Mouse (Mus musculus) left cerebral cortex, postnatal 4 days (tissue): ENCODE results near the gene Cnn2. TPM values are rescaled to one million over a fixed set of nuclear protein-coding genes. Genes with fewer than 3 reads are reported as not detected.

ENCODE experiments used
- DNase-seq: peaks from one replicate; pipeline ENCODE4 v3.0.0-alpha.2; 2022
- intact Hi-C: fragments of 180-260 bp; cut with DNase I; formaldehyde crosslinking; loops from one replicate; pipeline ENCODE4 v1.15.1; 2025
- total RNA-seq, 2 experiments: library from RNA; stranded (reverse); gene quantifications; 2 replicates each; pipeline ENCODE4 v1.2.3; 2021

Gene Cnn2
- total RNA-seq, 2 experiments from 2014 or later = 12.4 to 17.2 TPM

DNA sequence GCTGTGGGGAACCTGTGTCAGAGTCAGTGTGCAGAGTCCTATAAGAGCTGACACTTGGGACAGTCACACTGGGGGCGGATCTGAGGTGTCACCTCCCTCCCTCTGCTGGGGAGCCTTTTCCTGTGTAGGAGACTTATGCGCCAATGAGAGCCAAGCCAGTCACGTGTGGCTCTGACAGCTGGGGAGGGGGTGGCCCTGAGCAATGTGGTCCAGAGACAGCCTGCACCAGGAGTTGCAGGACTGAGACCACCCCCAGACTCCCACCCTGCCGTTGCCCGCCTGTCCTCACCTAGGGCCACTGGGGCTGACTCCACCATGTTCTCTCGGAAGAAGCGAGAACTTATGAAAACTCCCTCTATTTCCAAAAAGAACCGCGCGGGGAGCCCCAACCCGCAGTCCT lies 28.1 kb downstream of the Cnn2 start, which contains the start of gene Arhgap45:
Gene Arhgap45, plus strand, starts transcription at position 143 of the 400 bp plus-strand sequence.
- DNase-seq = no peak
- intact Hi-C loops = no loop called here

DNA sequence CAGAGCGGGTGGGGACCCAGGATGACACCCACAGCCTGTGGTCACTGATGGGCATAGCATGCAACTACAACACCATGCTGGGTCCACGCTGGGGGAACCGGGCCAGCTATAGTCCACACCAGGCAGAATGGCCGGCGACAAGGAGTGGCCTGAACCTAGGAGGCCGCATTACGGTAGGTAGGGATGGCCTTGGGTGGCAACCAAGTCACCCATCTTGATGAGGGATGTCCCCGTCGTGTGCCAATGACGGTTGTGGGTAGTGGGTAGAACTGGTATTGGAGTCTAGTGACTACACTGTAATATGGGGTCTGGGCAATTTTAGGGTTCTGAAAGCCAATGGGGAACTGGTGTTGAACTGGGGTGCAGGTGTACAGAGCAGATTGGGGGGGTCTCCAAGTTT lies 28.5 kb downstream of the Cnn2 start:
- intact Hi-C loops = no loop called here
- no peak for DNase-seq

DNA sequence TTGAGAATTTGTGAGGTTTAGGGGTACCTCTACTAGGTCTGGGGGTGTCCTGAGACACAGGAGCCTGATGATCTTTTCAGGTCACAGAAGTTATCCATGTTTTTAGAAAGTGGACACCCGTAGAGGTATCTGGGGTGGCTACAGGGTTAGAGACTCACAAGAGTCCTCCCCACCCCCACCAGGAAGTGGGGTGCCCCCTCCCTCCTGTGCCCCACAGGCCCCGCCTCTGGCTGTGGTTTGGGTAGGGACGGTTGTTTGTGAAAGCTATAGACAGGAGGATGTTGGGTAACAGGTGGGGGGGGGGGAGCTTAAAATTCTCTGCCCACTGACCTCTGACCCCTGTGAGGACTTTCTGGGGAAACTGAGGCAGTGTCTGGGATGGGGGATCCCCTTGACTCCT lies 29.0 kb downstream of the Cnn2 start:
- DNase-seq = no peak
- intact Hi-C loops = no loop called here

DNA sequence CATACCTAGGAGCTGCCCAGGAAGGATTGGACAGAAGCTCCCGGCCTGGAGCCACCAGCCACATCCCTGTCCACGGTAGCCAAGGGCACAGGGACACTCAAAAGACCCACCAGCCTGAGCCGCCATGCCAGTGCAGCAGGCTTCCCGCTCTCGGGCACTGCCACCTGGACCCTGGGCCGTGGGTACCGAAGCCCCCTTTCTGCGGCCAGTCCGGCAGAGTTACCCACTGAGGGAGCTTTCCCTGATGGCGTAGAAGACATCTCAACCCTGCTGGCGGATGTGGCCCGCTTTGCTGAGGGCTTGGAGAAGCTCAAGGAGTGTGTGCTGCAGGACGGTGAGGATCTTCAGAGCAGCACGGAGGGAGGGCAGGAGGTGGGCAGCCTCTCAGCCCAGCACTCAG lies 29.4 kb downstream of the Cnn2 start:
- no peak for DNase-seq
- intact Hi-C loops = no loop called here

DNA sequence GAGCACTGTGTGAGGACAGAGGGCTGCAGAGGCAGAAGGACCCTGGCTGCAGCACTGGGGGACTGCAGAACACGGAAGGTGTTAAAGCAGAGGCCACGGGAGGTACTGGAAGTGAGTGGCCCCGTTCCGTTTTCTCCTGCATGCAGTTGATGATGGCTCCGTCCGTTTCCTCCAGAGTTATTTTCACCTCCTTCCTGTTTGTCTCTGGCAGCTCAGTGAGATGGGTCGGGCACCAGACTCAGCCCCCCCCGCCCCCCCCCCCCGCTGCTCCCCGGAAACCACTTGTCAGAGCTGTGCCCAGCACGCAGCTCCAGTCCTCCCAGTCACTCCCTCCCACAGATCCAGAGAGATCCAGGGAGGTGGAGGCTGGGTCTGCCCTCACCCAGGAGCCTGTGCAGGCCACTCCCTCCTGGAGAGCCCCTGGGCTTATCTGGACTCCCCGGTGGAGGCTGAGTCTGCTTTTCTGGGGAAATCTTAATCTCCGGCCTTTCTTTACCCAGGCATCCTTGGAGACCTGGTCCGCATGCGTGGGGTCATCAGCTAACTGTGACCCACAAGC lies 30.4 kb downstream of the Cnn2 start:
- no peak for DNase-seq

DNA sequence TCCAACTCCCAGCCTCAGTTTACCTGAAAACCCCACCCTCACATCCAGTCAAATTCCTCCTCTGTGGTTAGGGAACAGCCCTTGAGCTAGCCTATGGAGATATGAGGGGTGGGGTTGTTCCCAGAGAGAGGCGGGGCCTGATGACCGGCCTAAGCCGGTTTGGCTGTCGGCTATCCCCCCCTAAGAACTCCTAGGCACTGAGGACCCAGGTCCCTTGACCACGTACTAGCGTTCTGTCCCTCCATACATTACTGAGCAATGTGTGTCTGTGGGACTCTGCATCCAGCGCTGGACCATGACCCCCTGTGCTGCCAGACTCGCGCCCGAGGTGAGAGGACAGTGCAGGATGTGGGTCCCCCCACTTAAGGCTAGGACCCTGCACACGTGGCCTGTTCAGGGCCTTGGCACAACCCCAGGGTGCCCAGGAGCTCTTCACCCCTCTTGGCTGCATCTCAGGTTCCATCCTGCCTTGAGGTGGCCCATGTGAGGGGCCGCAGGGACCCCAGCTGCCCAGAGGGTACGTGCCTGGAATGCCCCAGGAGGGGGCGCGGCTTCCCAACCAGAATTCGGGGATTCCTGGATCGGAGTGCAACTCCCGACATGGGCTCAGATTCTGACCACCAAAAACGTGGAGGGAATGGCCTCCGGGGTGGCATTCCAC lies 31.2 kb downstream of the Cnn2 start:
- no peak for DNase-seq
- intact Hi-C loops = no loop called here

More for the DNA sequence above, 30.4 kb downstream of the Cnn2 start:
- intact Hi-C loops = no loop called here

DNA sequence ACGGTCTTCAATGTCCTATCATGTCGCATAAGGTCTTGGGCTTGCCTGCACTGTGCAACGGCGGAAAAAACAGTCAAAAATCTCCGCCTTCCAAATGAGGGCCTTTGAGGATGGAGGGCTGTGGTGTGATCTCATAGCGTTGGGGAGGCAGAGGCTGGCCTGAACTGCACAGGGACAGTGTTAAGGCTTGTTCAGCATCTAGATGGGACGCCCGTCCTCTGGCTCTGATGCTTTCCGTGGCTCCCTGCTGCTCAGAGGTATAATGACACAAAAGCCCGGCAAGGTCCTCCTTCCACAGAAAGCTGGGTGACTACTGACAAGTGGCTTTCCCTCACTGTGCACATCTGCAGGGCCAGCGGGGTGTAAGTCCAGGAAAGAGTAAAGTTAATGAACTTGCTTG lies 31.8 kb downstream of the Cnn2 start:
- intact Hi-C loops = no loop called here
- no peak for DNase-seq

DNA sequence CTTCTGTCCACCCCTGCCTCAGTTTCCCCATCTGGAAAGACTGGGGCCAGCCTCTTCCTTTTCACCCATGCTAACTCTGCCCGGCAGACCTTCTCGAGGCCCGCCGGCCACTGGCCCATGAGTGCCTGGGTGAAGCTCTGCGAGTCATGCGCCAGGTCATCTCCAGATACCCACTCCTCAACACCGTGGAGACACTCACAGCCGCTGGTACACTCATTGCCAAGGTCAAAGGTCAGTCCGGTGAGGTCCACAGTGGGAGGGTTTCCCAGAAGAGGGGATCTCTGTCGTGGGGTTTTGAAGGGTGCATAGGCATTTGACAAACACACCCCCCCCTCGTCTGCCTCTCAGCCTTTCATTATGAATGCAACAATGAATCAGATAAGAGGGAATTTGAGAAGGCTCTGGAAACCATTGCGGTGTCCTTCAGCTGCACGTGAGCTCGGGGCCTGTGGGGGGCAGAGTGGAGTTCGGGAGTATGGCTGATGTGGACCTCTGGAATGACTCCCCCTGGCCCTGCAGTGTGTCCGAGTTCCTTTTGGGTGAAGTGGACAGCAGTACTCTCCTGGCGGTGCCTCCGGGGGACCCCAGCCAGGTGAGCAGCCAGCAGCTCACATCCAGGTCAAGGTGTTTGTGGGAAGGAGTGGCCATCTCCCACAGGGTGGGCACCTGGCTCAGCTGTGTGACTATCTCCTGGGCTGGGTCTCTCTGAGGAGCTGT lies 32.4 kb downstream of the Cnn2 start:
- intact Hi-C loops = no loop called here
- DNase-seq = no peak

DNA sequence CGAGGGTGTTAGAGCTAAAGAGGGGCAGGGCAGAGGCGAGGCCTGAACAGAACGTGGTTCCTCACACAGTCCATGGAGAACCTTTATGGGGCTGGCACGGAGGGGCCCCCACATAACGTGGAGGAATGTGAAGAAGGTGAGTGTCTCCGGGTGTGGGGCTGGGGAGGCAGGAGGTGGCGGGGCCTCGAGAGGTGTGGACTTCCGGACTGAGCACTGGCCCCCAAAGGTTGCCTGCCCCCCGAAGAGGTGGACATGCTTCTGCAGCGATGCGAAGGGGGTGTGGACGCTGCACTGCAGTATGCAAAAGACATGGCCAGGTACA lies 32.9 kb downstream of the Cnn2 start:
- intact Hi-C loops = no loop called here
- DNase-seq = no peak

DNA sequence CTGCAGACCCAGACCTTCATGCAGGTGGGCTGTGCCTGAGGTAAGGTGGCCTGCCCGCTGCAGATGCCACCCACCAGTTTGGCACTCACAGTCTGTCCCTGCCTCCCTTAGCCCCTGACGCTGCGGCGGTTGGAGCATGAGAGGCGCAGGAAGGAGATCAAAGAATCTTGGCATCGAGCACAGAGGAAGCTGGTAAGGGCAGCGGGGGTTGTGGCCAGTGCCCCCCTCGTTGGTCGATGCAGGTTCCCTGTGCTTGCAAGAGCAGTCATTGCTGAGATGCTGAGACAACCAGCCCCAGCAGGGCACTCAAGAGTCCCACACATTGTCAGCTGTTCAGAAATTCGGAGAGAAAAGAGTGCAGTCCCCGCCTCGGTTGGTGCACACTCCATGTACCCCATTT lies 33.8 kb downstream of the Cnn2 start:
- intact Hi-C loops = no loop called here
- no peak for DNase-seq

DNA sequence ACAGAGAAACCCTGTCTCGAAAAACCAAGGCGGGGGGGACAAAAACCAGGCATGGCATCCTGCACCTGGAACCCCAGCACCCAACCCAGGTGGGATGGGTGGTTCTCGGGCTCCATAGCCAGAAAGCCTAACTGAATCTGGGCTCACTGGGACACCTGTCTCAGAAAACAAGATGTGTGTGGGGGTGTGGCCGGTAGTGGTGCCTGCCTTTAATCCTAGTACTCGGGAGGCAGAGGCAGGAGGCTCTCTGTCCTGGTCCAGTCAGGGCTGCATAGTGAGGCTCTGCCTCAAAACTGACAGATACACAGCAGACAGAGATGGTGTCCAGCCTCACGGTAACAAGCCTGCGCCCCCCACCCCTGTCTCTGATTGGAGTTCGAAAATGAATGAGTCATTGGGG lies 34.4 kb downstream of the Cnn2 start:
- intact Hi-C loops = no loop called here
- no peak for DNase-seq

DNA sequence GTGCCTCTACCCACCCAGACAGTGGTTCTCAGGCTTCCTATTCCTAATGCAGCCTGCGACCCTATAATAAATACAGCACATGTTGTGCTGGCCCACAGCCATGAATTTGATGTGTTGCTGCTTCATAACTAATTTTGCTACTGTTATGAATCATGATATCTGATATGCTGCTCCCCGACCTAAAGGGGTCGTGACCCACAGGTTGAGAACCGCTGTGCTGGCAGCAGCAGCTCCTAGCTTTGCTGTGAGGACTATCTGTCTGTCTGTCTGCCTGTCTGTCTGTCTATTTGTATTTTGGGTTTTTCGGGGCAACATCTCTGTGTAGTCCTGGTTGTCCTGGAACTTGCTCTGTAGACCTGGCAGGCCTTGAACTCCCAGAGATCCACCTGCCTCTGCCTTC lies 35.4 kb downstream of the Cnn2 start:
- intact Hi-C loops = no loop called here

DNA sequence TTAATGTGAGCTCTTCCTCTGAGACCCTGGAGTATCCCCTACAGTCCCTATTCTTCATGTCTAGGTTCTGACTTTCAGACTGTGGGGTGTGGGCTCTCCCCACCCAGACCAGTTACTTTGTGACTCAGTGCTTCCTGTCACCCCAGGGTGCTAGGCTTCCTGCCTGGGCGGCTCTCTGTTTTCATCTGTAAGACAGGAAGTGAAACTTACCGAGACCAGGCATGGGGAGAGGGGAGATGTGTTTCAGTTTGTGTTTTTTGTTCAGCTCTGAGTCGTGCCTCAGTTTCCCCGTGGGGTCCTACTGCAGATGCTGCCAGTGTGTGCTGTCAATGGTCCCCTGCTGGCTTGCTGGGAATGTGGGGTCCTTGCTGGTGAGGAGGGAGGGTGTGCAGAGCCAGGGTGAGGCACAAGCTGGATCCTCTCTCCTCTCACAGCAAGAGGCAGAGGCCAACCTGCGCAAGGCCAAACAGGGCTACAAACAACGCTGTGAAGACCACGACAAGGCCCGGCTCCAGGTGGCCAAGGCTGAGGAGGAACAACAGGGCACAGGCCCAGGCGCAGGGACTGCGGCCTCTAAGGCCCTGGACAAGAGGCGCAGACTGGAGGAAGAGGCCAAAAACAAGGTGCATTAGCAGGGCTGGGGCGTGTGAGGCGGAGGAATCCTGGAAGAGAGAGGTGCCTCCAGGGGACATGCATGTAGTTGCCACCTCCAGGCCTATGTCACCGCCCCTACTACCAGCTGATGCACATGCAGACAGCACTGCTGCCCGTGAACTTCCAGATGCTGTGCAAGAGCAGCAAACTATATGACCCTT lies 36.1 kb downstream of the Cnn2 start:
- intact Hi-C loops = no loop called here

More for the DNA sequence above, 35.4 kb downstream of the Cnn2 start:
- no peak for DNase-seq

DNA sequence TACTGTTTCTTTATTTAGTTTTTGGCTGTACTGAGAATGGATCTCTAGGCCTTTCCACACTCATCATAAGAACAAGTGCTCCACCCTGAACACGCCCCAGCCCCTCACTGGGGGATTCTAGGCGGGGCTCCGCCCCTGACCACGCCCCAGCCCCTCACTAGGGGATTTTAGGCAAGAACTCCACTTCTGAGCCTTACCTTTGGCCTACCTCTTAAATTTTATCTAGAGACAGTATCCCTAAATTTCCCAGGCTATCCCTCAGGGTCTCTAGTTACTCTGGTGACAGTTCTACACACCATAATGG lies 36.6 kb downstream of the Cnn2 start:
- DNase-seq = no peak
- intact Hi-C loops = no loop called here

More for the DNA sequence above, 36.1 kb downstream of the Cnn2 start:
- DNase-seq = no peak

DNA sequence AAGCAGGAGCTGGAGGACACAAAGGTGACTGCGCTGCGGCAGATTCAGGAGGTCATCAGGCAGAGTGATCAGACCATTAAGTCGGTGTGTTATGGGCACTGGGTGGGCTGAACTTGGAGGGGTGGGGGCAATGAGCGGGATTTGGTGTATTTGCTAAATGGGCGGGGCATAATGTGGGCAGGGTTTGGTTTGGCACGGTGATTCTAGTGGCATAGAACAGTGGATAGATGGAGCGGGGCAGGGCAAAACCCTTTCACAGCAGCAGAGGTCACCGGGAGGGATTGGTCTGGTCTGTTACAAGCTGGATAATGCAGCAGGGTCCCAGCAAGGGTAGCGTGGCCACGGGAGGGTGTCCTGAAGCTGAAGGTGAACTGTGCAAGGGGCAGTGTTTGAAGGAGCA lies 37.1 kb downstream of the Cnn2 start:
- intact Hi-C loops = no loop called here
- DNase-seq = no peak

DNA sequence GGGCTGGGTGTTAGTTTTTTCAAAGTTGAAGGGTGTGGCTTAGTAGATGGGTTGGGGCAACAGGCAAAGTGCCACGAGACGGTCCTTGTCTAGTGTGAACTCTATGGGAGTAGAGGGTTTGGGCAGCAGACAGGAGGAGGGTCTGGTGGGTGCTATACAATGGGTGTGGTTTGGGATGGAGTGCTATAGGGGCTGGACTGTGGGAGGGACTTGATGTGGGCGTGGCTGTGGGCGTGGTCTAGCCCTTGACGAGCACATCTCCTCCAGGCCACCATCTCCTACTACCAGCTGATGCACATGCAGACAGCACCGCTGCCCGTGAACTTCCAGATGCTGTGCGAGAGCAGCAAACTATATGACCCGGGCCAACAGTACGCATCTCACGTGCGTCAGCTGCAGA lies 37.5 kb downstream of the Cnn2 start:
- intact Hi-C loops = no loop called here

DNA sequence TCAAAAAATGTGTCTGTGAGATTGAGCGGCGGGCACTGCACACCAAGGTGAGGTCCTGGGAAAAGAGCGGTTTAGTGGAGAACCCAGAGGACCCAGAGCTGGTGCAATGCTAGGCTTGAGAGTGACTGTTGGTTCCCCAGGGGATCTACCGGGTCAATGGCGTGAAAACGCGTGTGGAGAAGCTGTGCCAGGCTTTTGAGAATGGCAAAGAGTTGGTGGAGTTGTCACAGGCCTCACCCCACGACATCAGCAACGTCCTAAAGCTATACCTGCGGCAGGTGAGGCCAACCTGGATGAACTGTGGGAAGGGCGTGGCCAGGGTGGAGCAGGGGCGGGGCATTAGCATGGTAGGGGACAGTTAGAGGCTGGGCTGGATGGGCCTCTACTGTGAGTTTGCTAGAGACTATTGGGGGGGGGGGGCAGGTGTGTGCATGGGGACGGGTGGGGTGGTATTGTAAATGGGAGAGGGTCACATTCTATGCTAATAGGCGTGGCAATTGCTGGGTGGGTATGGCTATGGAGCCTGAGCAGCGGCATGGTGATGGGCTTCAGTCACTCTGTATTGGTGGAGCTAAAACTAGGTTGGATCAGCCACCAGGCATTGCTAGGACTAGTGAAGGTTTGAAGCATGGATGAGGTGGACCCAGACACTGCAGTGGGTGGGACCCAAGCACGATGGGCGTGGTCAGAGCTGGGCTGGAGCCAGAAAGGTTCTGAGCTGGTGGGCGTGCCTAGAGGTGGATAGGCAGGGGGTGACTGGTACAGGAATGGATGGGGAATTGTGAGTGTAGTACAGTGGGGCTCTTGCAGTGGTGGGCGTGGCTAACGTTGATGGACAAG lies 39.5 kb downstream of the Cnn2 start:
- no peak for DNase-seq
- intact Hi-C loops = no loop called here

More for the DNA sequence above, 37.5 kb downstream of the Cnn2 start:
- DNase-seq = no peak

DNA sequence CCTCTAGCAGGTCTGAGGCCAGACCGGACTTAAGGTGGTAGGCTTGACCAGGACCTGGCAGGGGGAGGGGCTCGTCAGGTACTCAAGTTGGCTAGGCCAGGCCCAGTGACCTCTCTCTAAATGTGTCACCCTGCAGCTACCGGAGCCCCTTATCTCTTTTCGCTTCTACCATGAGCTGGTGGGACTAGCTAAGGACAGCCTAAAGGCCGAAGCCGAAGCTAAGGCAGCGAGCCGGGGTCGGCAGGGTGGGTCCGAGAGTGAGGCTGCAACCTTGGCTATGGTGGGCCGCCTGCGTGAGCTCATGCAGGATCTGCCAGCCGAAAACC lies 40.1 kb downstream of the Cnn2 start:
- no peak for DNase-seq
- intact Hi-C loops = no loop called here

DNA sequence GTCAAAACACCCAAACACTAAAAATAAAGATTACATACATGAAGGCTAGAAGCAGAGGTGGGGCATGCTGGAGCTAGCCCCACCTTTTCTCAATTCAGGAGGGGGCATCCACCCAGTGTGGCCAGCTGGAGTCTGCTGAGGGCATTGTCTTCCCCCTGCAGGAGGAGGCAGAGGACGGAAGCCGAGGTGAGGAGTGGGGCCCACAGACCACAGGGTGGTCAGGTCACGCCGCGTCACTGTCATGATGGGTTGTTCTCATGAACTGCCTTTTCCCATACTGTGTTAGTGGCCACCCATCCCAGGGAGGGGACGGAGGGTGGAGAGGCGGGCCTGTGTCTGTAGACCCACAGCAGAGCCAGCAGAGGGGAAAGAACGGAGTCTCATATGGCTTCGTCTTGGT lies 41.8 kb downstream of the Cnn2 start:
- DNase-seq = no peak
- intact Hi-C loops = no loop called here

DNA sequence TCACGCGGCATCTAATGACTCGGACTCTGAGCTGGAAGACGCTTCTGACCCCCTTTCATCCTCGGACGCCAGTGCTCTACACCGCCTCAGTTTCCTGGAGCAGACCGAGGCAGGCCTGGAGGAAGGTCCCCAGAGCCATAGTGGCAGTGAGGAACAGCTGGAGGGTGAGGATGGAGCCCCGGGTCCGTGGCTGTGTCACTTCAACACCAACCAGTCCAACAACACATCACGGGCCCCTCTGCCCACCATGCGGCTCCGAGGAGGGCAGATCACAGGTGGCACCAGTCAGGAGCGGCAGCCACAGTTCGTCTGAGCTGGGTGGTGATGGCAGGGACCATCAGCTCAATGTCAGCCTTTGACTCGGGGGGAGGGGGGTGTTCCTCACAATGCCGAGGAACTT lies 42.4 kb downstream of the Cnn2 start:
- intact Hi-C loops = no loop called here

More for the DNA sequence above, 42.4 kb downstream of the Cnn2 start:
- no peak for DNase-seq
